Mouse (Mus musculus) v-Abl transformed pro-B cells (cell line): ENCODE results near the gene Steap1.

Experiments
- in situ Hi-C, 2 experiments: fragments of 400-800 bp; cut with MboI; formaldehyde crosslinking; loops; one replicate each; pipeline ENCODE4 v1.15.1; 2025; ENCODE audit not compliant: unreplicated experiment in 2 of 2

The Steap1 gene

GRCm38 (mm10) chr5:5748866-5749682 lies at the start of gene Steap1:
Gene Steap1 (minus strand): TSS chr5:5749326.
- in situ Hi-C loops, result no loop called here

GRCm38 (mm10) chr5:5787106-5787505 lies 38.0 kb upstream of the Steap1 start:
- in situ Hi-C loops, result no loop called here

- in situ Hi-C loops, result loop anchor here in 1 of 2 experiments (10.0 kb wide), 1 partner anchor 262 kb away; no protein-coding TSS in a partner anchor
Observed at GRCm38 (mm10) chr5:5756392-5757019, 7.4 kb upstream of the Steap1 start.

GRCm38 (mm10) chr5:5755039-5755438 lies 5.9 kb upstream of the Steap1 start:
- in situ Hi-C loops, result loop anchor here in 1 of 2 experiments (10.0 kb wide), 1 partner anchor 260 kb away; no protein-coding TSS in a partner anchor

DNA sequence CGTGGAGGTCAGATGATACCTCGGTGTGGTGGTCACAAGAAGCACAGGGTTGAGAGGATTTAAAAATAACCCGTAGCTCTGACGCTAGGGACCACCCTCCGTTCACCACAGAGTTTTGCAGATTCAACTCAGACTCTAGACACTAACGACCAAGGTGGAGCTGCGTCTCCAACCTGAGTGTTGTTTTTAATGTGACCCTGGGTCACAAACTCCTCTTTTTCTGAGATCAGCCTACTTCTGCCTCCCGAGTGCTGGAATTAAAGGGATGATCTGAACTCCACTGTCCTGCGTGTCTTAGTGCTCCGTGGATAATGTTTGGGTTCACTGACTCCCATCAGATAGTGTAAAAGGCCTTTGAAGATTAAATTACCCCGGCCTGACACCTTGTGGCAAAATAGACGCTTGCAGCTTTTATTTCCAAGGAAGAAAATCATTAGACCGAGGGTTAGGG lies 671 bp upstream of the Steap1 start:
- in situ Hi-C loops, result loop anchor here (5.0 to 10.0 kb wide), 2 partner anchors 252 to 255 kb away; no protein-coding TSS in a partner anchor

DNA sequence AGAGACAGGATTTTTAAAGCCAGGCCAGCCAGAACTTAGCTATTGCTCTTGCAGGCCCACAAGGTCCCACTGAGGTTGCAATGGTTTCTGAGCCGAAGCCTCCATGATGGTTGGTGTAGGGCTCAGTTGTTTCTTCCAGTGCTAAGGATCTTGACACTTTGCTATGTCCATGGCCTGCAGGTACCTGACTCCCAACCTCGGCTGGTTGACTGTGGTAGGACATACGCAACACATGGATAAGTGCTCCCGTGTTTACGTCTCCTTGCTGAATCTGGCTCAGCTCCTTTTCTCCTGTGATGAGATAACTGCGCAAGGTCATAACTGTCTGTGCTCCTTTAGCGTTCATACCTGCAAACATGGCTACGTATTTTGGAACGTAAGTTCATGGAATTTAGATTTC lies 14.7 kb downstream of the Steap1 start:
- in situ Hi-C loops, result no loop called here

DNA sequence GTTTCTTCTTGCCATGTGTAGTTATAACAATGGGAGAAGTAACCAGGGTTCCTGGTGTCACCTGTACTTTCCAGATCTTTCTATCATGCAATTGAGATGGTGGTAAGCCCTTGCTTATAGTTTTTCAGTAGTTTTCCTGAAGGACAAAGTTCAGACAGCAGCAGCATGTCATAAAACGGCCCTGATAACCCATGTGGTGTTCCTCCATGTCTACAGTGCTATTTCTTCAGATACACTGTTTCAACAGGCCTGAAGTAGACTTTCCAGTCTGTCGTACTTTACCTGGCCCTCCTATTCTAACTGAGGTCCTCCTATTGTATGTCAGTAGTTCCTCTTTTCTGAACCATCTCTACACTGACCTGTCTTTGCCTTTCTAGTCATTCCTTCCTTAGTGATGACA lies 16.3 kb downstream of the Steap1 start:
- in situ Hi-C loops, result no loop called here

DNA sequence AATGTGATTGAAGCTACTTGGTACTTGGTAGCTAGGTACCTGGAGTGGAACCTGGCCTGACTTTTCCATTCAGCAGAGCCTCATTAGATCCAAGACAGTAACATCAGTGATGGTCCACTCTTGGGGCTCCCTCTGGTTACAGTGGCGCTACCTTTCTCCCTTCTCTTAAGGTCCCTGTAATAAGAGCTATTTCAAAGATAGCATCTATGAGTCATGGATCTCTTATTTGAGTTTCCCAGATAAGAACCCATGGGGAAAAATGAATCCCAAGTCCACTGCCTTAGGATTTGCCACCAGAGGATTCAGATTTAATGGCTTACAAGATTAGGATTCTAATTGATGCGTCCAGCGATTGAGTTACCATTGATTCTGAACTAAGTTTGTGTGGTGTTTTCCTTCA lies 16.9 kb downstream of the Steap1 start:
- in situ Hi-C loops, result no loop called here

GRCm38 (mm10) chr5:5729904-5730303 lies 19.2 kb downstream of the Steap1 start:
- in situ Hi-C loops, result no loop called here

GRCm38 (mm10) chr5:5722217-5722616 lies 26.9 kb downstream of the Steap1 start:
- in situ Hi-C loops, result no loop called here

DNA sequence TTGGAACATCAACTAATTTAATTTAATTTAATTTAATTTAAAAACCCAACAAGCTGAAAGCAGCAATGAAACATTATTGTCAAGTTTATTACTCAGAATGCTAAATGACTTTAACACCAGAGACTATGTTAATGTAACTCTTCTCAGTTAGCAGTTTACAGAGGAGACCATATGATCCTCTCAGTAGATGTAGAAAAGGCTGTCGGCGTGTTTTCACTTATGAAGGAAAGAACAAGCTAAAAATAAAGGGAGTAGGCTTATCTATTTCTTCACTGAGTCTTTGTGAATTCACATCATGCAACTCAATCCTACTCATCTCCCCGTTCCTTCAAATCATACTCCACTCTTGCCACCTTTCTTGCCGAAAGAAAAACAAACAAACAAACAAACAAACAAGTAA lies 38.1 kb downstream of the Steap1 start:
- in situ Hi-C loops, result no loop called here

DNA sequence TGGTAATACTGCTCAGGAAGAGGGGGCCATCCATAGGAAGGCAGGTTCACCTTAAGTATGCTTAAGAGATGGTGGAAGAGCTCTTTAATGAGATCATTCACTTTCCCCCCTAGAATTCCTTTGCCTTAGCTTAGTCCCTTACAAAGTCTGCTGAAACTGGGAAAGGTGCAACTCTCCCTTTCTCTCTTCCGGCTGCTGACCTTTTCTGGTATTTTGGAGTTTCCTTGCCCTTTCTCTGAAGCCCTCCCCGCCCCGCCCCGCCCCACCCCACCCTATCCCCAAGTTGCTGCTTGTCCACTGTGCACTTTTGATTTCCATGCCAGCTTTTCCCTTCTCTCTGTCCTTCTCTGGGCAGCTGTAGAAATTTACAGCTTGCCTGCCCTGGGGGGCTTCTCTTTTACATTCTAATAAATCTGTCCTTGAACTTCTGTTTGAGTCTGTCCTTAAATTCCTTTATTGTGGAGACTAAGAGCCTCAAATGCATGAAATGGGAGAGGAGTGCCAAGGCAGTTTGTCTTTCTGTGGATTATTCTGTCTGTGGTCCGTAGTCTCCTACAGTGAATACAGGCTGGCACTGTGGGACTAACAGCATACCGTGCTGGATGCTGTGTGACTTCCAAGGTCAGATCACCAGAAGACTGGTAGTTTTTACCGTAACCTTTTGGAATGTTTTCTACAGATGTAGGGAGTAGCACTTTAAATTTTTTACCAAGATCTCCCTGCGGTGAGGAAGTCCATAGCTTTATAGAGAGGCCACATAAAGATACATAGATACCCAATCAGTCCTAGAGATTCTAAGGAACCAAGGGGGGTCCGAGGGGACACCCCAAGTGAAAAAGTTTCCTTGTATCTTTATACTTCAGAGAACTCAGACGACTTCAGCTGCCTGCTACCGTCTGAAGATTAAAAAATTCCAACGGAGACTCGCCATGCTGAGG lies 41.5 kb downstream of the Steap1 start:
- in situ Hi-C loops, result no loop called here

- in situ Hi-C loops, result no loop called here
Observed at GRCm38 (mm10) chr5:5705019-5705418, 44.1 kb downstream of the Steap1 start.

- in situ Hi-C loops, result no loop called here
Observed at GRCm38 (mm10) chr5:5700386-5700785, 48.7 kb downstream of the Steap1 start.

GRCm38 (mm10) chr5:5698830-5699229 lies 50.3 kb downstream of the Steap1 start:
- in situ Hi-C loops, result no loop called here

GRCm38 (mm10) chr5:5695401-5695942 lies 53.7 kb downstream of the Steap1 start:
- in situ Hi-C loops, result no loop called here

- in situ Hi-C loops, result no loop called here
Observed at GRCm38 (mm10) chr5:5693956-5694653, 55.0 kb downstream of the Steap1 start, which contains the start of gene Steap2. Gene Steap2 (minus strand): TSS chr5:5694578.

DNA sequence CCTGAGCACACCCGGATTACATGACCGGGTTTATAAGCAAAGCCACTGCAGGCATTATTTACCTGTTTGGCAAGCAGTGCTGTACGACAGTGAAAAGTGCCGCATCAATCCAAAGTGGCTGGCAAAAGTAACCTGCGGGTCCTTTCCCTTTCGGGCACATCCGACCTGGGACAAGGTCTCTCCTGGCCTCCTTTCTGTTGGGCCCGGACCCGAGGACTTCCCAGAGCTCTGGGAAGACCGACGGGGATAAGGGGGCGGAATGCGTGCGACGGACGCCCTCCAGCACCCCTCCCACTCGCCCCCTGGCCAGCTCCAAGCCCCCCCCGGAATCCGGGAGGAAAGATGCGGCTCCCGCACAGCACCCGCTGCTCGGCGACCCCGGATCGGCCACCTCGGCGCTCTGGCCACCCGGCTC lies 55.6 kb downstream of the Steap1 start:
- in situ Hi-C loops, result no loop called here

- in situ Hi-C loops, result no loop called here
Observed at GRCm38 (mm10) chr5:5692167-5692738, 56.9 kb downstream of the Steap1 start.
